12 mouse cellular contexts compared by ENCODE assay signal in the genomic region with DNA sequence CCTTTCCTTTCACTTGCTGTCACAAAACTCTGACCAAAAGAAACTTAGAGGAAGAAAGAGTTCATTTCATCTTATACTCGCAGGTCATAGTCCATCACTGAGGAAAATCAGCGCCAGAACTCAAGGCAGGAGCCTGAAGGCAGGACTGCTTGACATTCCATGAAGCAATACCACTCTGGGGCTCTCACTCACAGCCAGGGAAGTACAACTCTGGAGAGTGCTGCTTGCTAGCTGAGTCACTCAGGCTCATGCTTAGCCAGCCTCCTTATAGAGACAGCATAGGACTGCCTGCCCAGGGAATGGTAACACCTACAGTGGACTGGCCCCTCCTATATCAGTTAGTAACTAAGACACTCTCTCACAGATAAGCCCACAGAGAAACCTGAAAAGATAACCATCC.
"Had no signal": no experiment of that assay in that cellular context is flagged by ENCODE, and none has a peak within 500 bp of the region (broad histone marks: within the 10 kb centered on the region; RNA-seq: fewer than 3 reads in every experiment).

No protein-coding gene starts in this region.

- DNase-seq: kidney, adult 8-10 months; kidney, postnatal 25 days; right cerebral cortex, adult 18-20 months; thymus, postnatal 14 days had no signal

- H3K27ac ChIP-seq: left cerebral cortex, adult 2 months; limb, embryonic 10.5 days; liver, embryonic 15.5 days; lung, embryonic 15.5 days; midbrain, embryonic 13.5 days; stomach, postnatal 0 days had no signal

- H3K4me3 ChIP-seq: left cerebral cortex, adult 2 months; limb, embryonic 10.5 days; liver, embryonic 15.5 days; lung, embryonic 15.5 days; midbrain, embryonic 13.5 days had no signal

- H3K9me3 ChIP-seq: limb, embryonic 10.5 days; liver, embryonic 15.5 days; lung, embryonic 15.5 days; midbrain, embryonic 13.5 days had no signal

- H3K36me3 ChIP-seq: limb, embryonic 10.5 days; liver, embryonic 15.5 days; lung, embryonic 15.5 days; midbrain, embryonic 13.5 days had no signal

- H3K4me1 ChIP-seq: midbrain, embryonic 13.5 days had no signal

- H3K27me3 ChIP-seq: liver, embryonic 15.5 days; lung, embryonic 15.5 days; midbrain, embryonic 13.5 days had no signal

- H3K4me2 ChIP-seq: liver, embryonic 11.5 days; liver, embryonic 15.5 days; lung, embryonic 15.5 days; midbrain, embryonic 13.5 days had no signal

- H3K9ac ChIP-seq: liver, embryonic 15.5 days; lung, embryonic 15.5 days; midbrain, embryonic 13.5 days had no signal

- ATAC-seq: inflammation-experienced regulatory T-cells, adult 6 months; midbrain, embryonic 13.5 days had no signal
